Mouse (Mus musculus) embryonic fibroblast, embryonic 13.5 days (primary cell): ENCODE data around the gene Map1a. TPM values are rescaled to one million over a fixed set of nuclear protein-coding genes. Genes with fewer than 3 reads are reported as not detected.

Experiments
- H3K27ac ChIP-seq: 2 replicates; pipeline ENCODE4 v1.5.1; 2012; ENCODE audit warnings: low read length, control low read depth, inconsistent platforms; ENCODE audit not compliant: insufficient read depth
- H3K4me1 ChIP-seq: 2 replicates; pipeline ENCODE4 v1.6.1; 2011; ENCODE audit warnings: low read length; ENCODE audit not compliant: control insufficient read depth, insufficient read depth
- H3K4me3 ChIP-seq: 2 replicates; pipeline ENCODE4 v1.5.1; 2011; ENCODE audit warnings: mild to moderate bottlenecking, control low read depth, low read length; ENCODE audit not compliant: insufficient read depth
- CTCF ChIP-seq: IDR thresholded peaks from 2 replicates; pipeline ENCODE4 v1.5.1; 2011; ENCODE audit warnings: mild to moderate bottlenecking, control low read depth, low read length, moderate library complexity, borderline replicate concordance; ENCODE audit not compliant: insufficient read depth
- POLR2A ChIP-seq: IDR thresholded peaks from 2 replicates; pipeline ENCODE4 v1.6.1; 2011; ENCODE audit warnings: low read depth, mild to moderate bottlenecking, control low read depth, low read length, moderate library complexity
- polyA plus RNA-seq: library from polyadenylated mRNA; stranded (reverse); fragments of >200 nt; gene quantifications from 2 replicates; pipeline ENCODE4 v1.2.4, GENCODE M21; 2011; ENCODE audit warnings: low read depth; ENCODE audit not compliant: missing spikeins, insufficient read length

Map1a gene
- polyA plus RNA-seq, 1 experiment = 61.1 TPM

DNA sequence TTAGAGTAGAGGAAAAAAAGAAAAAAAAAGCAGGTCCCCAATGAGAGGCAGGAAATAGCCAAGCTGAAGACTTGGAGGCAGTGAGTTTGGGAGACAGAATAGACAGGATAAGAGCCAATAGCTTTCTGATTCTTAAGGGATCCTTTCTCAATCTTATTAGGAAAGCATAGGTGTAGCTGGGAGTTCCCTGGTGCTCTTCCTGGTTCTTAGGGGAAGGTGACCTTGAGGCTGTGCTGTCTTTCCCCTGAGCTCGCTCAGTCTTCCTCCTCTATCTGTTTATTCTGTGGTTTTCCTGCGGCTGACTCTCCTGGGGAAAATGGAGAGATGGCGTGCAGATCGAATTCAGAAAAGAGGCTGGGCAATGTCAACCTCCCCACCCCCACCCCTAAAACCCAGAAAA is 68.6 kb downstream of the Map1a start:
- Histone ChIP-seq H3K4me1 (peaks cover 3% of the 10 kb centered on the region; the same call in 1 of the 2 replicates), H3K27ac (no peak overlapping the region), H3K4me3 (no peak overlapping the region)
- no peak for TF ChIP-seq POLR2A
- no peak for TF ChIP-seq CTCF

DNA sequence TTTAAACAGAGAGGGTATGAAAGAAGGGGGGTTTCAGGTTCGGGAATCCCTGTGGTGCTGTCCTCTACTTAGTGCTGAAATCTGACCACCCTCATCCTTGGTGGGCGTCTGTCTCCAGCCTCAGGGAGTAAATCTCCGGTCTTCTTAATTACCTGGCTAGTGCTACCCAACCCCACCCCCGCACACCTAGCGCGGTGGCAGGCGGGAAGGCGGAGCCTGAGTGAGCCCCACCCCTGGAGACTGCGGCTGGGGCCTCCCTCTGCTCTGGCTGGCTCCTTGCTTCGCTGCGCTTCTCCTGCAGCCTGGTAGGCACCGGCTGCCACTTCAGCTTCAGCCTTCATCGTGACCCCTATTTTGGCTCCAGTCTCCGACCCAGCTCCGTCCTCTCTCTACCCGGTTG is 69.0 kb downstream of the Map1a start:
- Histone ChIP-seq H3K27ac (no peak overlapping the region), H3K4me3 (no peak overlapping the region), H3K4me1 (peaks cover 3% of the 10 kb centered on the region; the same call in 1 of the 2 replicates)
- TF ChIP-seq POLR2A = no peak
- TF ChIP-seq CTCF = no peak

DNA sequence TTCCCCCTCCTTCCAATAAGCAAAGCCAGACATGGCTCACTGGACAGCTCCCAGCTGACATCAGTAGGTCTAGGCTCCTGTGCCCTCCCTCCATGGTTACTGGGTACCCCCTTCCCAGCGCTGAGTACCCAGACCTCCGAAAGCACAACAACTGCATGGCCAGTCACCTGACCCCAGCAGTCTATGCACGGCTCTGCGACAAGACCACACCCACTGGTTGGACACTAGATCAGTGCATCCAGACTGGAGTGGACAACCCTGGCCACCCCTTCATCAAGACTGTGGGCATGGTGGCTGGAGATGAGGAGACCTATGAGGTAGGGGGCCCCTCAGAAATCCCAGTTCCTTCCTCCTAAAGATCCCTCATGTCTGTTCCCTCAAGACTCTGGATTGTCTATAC is 70.1 kb downstream of the Map1a start:
- no peak overlapping the region for H3K27ac ChIP-seq
- H3K4me1 ChIP-seq = no peaks in the 10 kb centered on the region
- TF ChIP-seq POLR2A = no peak
- no peak for TF ChIP-seq CTCF
- no peak overlapping the region for H3K4me3 ChIP-seq

Other genes with a start within 250 kb of the Map1a start
- gene Tgm5, start 203.8 kb upstream of the Map1a start, polyA plus RNA-seq = not detected in 2 replicates
- not detected in 2 replicates for gene Tgm7, start 179.8 kb upstream of the Map1a start, polyA plus RNA-seq
- 7.2 and 10.0 TPM in 2 replicates for gene Adal, start 149.2 kb upstream of the Map1a start, polyA plus RNA-seq
- 4.4 and 5.5 TPM in 2 replicates for gene Lcmt2, start 148.9 kb upstream of the Map1a start, polyA plus RNA-seq
- gene Tubgcp4, start 118.9 kb upstream of the Map1a start, polyA plus RNA-seq = 41.5 and 48.2 TPM in 2 replicates
- gene Zscan29, start 118.5 kb upstream of the Map1a start, polyA plus RNA-seq = 10.3 and 10.8 TPM in 2 replicates
- gene Trp53bp1, start 18.2 kb upstream of the Map1a start, polyA plus RNA-seq = 54.5 and 61.5 TPM in 2 replicates
- gene Ppip5k1, start 65.8 kb downstream of the Map1a start, polyA plus RNA-seq = 8.4 and 9.0 TPM in 2 replicates
- gene Ckmt1, start 68.1 kb downstream of the Map1a start, polyA plus RNA-seq = not detected in 2 replicates
- gene Strc, start 97.6 kb downstream of the Map1a start, polyA plus RNA-seq = not detected in 2 replicates
- gene Pdia3, start 124.2 kb downstream of the Map1a start, polyA plus RNA-seq = 1,111 and 1,129 TPM in 2 replicates
- 1.5 and 2.8 TPM in 2 replicates for gene Catsper2, start 124.2 kb downstream of the Map1a start, polyA plus RNA-seq
- gene Ell3, start 154.7 kb downstream of the Map1a start, polyA plus RNA-seq = not detected in 2 replicates
- 553 and 625 TPM in 2 replicates for gene Serf2, start 159.6 kb downstream of the Map1a start, polyA plus RNA-seq
- 80.6 and 86.4 TPM in 2 replicates for gene Hypk, start 163.7 kb downstream of the Map1a start, polyA plus RNA-seq
- 0.63 TPM in 1 of 2 replicates, not detected in the other for gene Serinc4, start 167.2 kb downstream of the Map1a start, polyA plus RNA-seq
- gene Mfap1b, start 184.5 kb downstream of the Map1a start, polyA plus RNA-seq = 24.7 and 28.7 TPM in 2 replicates
- gene Mfap1a, start 217.1 kb downstream of the Map1a start, polyA plus RNA-seq = 27.8 and 31.9 TPM in 2 replicates
- 6.6 and 8.6 TPM in 2 replicates for gene Wdr76, start 217.1 kb downstream of the Map1a start, polyA plus RNA-seq